Mouse (Mus musculus) midbrain, embryonic 16.5 days (tissue): ENCODE results near the gene Plcb1. TPM values are rescaled to one million over a fixed set of nuclear protein-coding genes. Genes with fewer than 3 reads are reported as not detected.
"Not testable (repeated sequence)": the region's sequence is repeated elsewhere in the genome, so short reads cannot be mapped to it uniquely, and the experiment has no call there.

Experiments used
- ATAC-seq: fragments of 200-750 bp; cut with Nextera tagmentation; 2 replicates; pipeline ENCODE4 v1.8.0; 2017; ENCODE audit warnings: moderate TSS enrichment
- H3K27ac ChIP-seq: fragments of 300-500 bp; sonication (generic); 2 replicates; pipeline ENCODE4 v1.5.1; 2014; ENCODE audit warnings: mild to moderate bottlenecking, low read length, mixed read lengths
- H3K27me3 ChIP-seq: fragments of 300-500 bp; sonication (generic); 2 replicates; pipeline ENCODE4 v1.6.1; 2014; ENCODE audit warnings: low read depth, low read length, mixed read lengths; ENCODE audit not compliant: control insufficient read depth, insufficient read depth
- H3K36me3 ChIP-seq: fragments of 300-500 bp; sonication (generic); 2 replicates; pipeline ENCODE4 v1.6.1; 2014; ENCODE audit warnings: mild to moderate bottlenecking, low read length, moderate library complexity, mixed read lengths; ENCODE audit not compliant: control insufficient read depth, insufficient read depth
- H3K4me1 ChIP-seq: fragments of 300-500 bp; sonication (generic); 2 replicates; pipeline ENCODE4 v1.6.1; 2014; ENCODE audit warnings: mild to moderate bottlenecking, low read length, mixed read lengths; ENCODE audit not compliant: control insufficient read depth, insufficient read depth
- H3K4me2 ChIP-seq: fragments of 300-500 bp; sonication (generic); 2 replicates; pipeline ENCODE4 v1.6.1; 2014; ENCODE audit warnings: mild to moderate bottlenecking, low read length, mixed read lengths
- H3K4me3 ChIP-seq: fragments of 300-500 bp; sonication (generic); 2 replicates; pipeline ENCODE4 v1.5.1; 2014; ENCODE audit warnings: low read depth, mild to moderate bottlenecking, low read length, moderate library complexity, mixed read lengths
- H3K9ac ChIP-seq: fragments of 300-500 bp; sonication (generic); 2 replicates; pipeline ENCODE4 v1.6.1; 2014; ENCODE audit warnings: low read depth, low read length, mixed read lengths
- H3K9me3 ChIP-seq: fragments of 300-500 bp; sonication (generic); replicated peaks from 2 replicates; pipeline ENCODE4 v1.6.1; 2014; ENCODE audit warnings: mild to moderate bottlenecking, low read length, mixed read lengths; ENCODE audit not compliant: control insufficient read depth, poor library complexity, severe bottlenecking
- WGBS: fragments of 180-500 bp; shearing (Covaris S2); extraction: QIAGEN DNeasy Blood & Tissue Kit; methylation state at CpG from one replicate; pipeline ENCODE4 v1.1.7; 2014; 5-methylcytosine and 5-hydroxymethylcytosine counted together
- polyA plus RNA-seq: library from polyadenylated mRNA; unstranded; fragments of >200 nt; fragmentation: Nextera tagmentation; extraction: Ambion mirVana; gene quantifications from 2 replicates; pipeline ENCODE4 v1.2.1, GENCODE M21; 2015

The Plcb1 gene
- polyA plus RNA-seq, 1 experiment from 2014 or later, result 35.9 TPM

DNA sequence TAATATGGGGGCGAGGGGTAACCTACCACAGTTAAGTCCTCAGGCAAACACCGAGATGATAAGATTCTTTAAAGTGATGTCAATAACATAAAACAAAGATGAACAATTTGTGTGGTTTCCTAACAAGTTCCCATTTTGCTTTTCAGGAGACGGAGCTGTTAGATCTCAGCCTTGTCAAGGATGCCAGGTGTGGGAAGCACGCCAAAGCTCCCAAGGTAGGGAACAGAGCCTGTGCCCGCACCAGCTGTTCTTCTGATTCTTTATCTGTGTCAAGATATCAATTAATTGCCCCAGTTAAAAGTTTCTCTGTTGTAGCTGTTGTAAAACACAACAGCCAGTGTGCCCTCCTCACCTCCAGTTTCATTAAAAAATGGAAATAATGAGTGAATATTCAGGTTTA, 202.1 kb downstream of the Plcb1 start:
- no peak overlapping the region for H3K4me2 ChIP-seq
- H3K4me3 ChIP-seq, result no peak overlapping the region
- H3K27ac ChIP-seq, result no peak overlapping the region
- 82% methylated on average over 5 of the region's 5 CpGs for WGBS
- H3K9ac ChIP-seq, result no peak overlapping the region
- no peaks in the 10 kb centered on the region for H3K4me1 ChIP-seq
- ATAC-seq, result no peak
- H3K9me3 ChIP-seq, result no peaks in the 10 kb centered on the region
- no peaks in the 10 kb centered on the region for H3K27me3 ChIP-seq
- no peaks in the 10 kb centered on the region for H3K36me3 ChIP-seq

DNA sequence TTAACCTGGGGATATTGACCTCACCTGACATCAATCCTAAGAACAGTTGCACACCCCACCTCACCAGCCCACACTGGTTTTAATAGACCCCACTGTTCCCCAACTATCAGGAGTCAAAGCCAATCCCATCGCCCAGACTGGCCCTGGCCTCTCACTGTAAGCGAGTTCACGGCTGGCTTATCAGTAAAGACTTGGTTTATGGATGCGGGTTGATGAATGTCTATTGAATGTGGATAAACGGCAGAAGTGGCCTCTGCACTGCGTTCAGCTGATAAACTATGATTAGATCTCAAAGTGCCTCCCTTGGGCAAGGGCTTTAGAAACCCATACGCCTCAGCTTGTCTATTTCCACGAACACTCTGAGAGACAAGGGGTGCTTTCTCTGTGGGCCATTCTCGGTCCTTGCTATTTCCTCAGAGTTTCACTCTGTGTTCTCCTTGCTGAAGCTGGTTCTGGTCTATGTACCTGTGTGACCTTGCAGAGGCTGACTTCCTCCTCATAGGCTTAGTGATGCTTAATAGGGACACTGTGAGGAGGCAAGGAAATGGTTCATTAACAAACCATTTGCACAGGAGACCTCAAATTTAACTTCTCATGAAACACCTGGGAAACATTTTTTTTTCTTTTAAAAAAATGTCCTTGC, 203.9 kb downstream of the Plcb1 start:
- ATAC-seq, result no peak
- H3K4me1 ChIP-seq, result no peaks in the 10 kb centered on the region
- no peak overlapping the region for H3K4me3 ChIP-seq
- H3K9me3 ChIP-seq, result no peaks in the 10 kb centered on the region
- WGBS, result 75% methylated on average over 9 of the region's 9 CpGs
- H3K4me2 ChIP-seq, result no peak overlapping the region
- H3K27me3 ChIP-seq, result no peaks in the 10 kb centered on the region
- no peak overlapping the region for H3K9ac ChIP-seq
- no peak overlapping the region for H3K27ac ChIP-seq
- H3K36me3 ChIP-seq, result no peaks in the 10 kb centered on the region

DNA sequence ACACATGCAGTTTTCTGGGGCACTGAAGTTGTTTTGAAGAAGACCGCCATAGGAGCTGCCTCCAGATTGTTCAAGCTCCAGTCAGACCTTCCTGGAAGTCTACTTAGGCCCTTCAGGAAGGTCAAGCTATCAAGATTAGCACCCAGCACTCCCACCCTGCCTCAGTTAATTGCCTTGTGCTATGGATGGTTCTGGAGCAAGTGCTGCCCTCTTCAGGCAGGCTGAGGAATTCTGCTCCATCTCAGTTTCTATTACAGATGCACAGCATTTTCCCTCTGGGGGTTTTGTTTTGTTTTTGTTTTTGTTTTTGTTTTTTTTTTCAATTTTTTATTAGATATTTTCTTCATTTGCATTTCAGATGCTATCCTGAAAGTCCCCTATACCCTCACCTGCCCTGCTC, 221.3 kb downstream of the Plcb1 start:
- H3K36me3 ChIP-seq, result no peaks in the 10 kb centered on the region

DNA sequence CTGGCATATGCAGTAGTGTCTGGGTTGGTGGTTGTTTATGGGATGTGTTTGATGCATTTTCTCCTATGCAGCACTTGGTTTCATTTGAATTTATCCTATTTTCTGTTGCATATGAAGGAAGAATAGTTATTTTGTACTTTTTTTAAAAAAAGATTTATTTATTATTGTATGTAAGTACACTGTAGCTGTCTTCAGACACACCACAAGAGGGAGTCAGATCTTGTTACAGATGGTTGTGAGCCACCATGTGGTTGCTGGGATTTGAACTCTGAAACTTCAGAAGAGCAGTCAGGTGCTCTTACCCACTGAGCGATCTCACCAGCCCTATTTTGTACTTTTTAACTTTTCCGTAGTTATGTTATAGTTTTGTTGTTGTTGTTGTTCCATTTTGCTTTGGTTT, 222.0 kb downstream of the Plcb1 start:
- 95% methylated on average over 2 of the region's 2 CpGs for WGBS
- not testable (repeated sequence) for H3K4me1 ChIP-seq, H3K9me3 ChIP-seq, H3K4me2 ChIP-seq, H3K36me3 ChIP-seq, H3K27me3 ChIP-seq, H3K9ac ChIP-seq, H3K4me3 ChIP-seq, H3K27ac ChIP-seq, ATAC-seq

More for the DNA sequence above, 221.3 kb downstream of the Plcb1 start:
- H3K27me3 ChIP-seq, result no peaks in the 10 kb centered on the region
- no peak overlapping the region for H3K9ac ChIP-seq
- H3K4me3 ChIP-seq, result no peak overlapping the region
- no peaks in the 10 kb centered on the region for H3K4me1 ChIP-seq
- H3K9me3 ChIP-seq, result no peaks in the 10 kb centered on the region
- no peak overlapping the region for H3K4me2 ChIP-seq
- H3K27ac ChIP-seq, result no peak overlapping the region
- WGBS, result 87% methylated on average over 1 of the region's 1 CpGs
- ATAC-seq, result no peak

DNA sequence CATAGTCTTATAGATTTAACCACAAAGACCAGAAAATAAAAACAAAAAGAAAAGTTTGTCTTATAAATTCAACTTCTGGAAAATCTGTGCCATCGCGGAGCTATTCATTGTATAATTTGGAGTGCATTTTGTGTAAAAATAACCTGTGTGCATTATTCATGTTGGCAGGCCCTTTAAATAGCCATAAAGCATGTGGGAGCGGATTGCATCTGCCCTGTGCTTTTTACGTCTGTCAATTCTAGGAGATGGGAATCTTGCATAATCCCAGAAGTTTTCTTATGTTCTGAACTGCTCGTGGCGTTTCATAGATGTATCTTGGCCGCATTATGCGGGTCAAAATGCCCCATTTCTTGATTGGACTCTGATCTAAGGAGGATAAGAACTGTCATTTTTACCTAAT, 224.5 kb downstream of the Plcb1 start:
- Histone ChIP-seq H3K4me2 (no peak overlapping the region), H3K4me3 (no peak overlapping the region), H3K27ac (no peak overlapping the region), H3K27me3 (no peaks in the 10 kb centered on the region), H3K4me1 (no peaks in the 10 kb centered on the region), H3K36me3 (no peaks in the 10 kb centered on the region), H3K9me3 (no peaks in the 10 kb centered on the region), H3K9ac (no peak overlapping the region)
- 75% methylated on average over 8 of the region's 8 CpGs for WGBS
- ATAC-seq, result no peak

DNA sequence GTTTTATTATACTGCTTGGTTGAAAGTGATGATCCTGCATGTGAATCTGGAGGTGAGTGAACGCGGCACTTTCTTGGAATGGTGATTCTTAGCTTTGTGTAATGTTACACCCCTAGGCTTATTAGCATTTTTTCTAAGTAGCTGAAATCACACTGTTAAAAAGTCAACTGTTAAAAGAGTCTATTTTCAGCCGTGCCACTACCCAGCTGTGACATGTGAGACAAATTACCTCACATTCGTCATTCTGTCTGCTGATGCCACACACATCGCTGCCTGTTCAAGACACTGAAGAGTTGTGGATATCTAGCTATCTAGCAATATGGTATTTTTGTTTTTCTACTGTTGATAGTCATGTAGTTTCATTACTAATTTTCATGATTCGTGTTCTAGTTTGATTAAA, 229.6 kb downstream of the Plcb1 start:
- H3K36me3 ChIP-seq, result no peaks in the 10 kb centered on the region
- H3K4me2 ChIP-seq, result no peak overlapping the region
- no peaks in the 10 kb centered on the region for H3K4me1 ChIP-seq
- no peaks in the 10 kb centered on the region for H3K9me3 ChIP-seq
- no peak overlapping the region for H3K9ac ChIP-seq
- H3K27ac ChIP-seq, result no peak overlapping the region
- no peak for ATAC-seq
- no peaks in the 10 kb centered on the region for H3K27me3 ChIP-seq
- H3K4me3 ChIP-seq, result no peak overlapping the region
- 73% methylated on average over 6 of the region's 6 CpGs for WGBS

DNA sequence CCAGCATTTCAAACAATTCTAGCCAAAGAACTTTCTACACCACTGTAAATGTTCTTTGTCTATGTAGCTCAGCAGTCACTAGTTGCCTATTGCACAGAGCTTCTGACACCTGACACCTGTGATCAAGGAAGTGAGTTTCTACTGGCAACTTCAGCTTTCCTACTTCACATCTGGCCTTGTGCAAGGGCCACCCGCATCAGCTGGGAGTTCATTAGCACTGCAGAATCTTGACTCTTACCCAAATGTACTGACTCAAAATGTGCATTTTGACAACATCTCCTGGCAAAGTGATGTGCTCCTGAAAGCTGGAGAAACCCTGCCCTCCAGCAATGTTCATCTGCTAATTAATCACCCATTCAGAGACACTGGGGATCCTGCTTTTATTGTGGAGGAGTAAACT, 232.4 kb downstream of the Plcb1 start:
- no peak for ATAC-seq

DNA sequence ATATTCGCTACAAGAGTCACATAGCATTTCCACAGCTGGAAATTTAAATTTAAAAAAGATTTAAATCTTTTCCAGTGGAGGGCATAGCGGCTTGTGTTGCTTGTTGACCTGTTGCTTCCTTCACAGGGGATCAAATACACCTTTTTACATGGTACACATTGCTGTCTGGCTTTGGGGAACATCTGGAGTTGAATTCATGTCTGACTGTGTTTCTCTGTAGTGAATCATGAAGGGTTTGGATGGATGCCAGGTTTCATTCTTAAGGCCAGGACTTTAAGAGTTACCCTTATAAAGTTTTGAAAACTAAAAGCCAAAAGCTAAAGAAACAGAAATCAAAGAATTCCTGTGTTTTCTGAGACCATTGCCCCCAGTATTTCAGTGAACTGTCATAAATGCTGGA, 232.8 kb downstream of the Plcb1 start:
- no peak for ATAC-seq
- 84% methylated on average over 2 of the region's 2 CpGs for WGBS

More for the DNA sequence above, 232.4 kb downstream of the Plcb1 start:
- Histone ChIP-seq H3K4me2 (no peak overlapping the region), H3K4me1 (no peaks in the 10 kb centered on the region), H3K4me3 (no peak overlapping the region), H3K27me3 (no peaks in the 10 kb centered on the region), H3K27ac (no peak overlapping the region), H3K9ac (no peak overlapping the region), H3K9me3 (no peaks in the 10 kb centered on the region), H3K36me3 (no peaks in the 10 kb centered on the region)
- WGBS, result 77% methylated on average over 1 of the region's 1 CpGs

DNA sequence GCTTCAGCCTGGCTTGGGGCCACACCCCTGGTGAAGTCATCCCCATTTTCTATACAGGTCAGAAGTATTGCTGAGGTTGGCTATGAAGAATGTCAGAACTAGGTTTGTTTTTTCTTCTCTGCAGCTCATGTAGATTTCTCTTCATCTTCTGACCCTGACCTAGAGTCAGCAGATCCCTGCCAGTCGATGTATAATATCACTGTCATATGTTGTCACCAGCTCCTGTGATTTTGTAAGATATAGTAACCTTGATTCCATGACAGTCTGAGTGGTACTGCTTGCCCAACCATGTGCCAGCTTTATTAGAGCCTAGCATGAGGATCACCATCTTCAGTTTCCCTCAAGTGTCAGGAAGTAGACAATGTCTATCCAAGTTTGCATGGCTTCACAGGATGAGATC, 233.7 kb downstream of the Plcb1 start:
- ATAC-seq, result no peak
- Histone ChIP-seq H3K4me1 (no peaks in the 10 kb centered on the region), H3K4me2 (no peak overlapping the region), H3K36me3 (no peaks in the 10 kb centered on the region), H3K9me3 (no peaks in the 10 kb centered on the region), H3K27ac (no peak overlapping the region), H3K9ac (no peak overlapping the region), H3K4me3 (no peak overlapping the region), H3K27me3 (no peaks in the 10 kb centered on the region)
- 81% methylated on average over 1 of the region's 1 CpGs for WGBS

More for the DNA sequence above, 232.8 kb downstream of the Plcb1 start:
- H3K4me3 ChIP-seq, result no peak overlapping the region
- no peaks in the 10 kb centered on the region for H3K4me1 ChIP-seq
- no peaks in the 10 kb centered on the region for H3K27me3 ChIP-seq
- no peak overlapping the region for H3K9ac ChIP-seq
- H3K27ac ChIP-seq, result no peak overlapping the region
- H3K4me2 ChIP-seq, result no peak overlapping the region
- H3K9me3 ChIP-seq, result no peaks in the 10 kb centered on the region
- H3K36me3 ChIP-seq, result no peaks in the 10 kb centered on the region
